In the genomic region with DNA sequence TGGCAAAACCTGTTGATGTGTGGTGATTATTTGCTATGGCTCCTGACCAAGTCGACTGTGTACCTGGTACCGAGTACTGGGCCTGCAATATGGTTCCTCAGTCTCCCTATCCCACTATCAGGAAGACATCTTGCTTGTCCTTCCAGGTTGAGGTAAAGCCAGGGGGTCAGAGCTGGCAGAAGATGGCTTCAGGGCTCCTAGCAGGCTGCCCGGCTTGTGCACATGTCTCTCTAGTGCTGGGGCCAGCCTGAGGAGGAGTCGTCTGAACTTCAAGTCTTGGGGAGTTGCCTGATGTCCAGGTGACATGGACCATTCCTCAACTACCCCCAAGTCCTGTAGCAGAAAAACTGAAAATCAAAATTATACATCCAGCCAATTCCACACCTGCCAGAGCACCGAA, we compare ENCODE assay signal across 28 mouse cellular contexts. TPM values are rescaled to one million over a fixed set of nuclear protein-coding genes. Genes with fewer than 3 reads are reported as not detected.
"Had no signal": no experiment of that assay in that cellular context is flagged by ENCODE, and none has a peak within 500 bp of the region (broad histone marks: within the 10 kb centered on the region; RNA-seq: fewer than 3 reads in every experiment).

No protein-coding gene starts in this region.

- H3K4me3 ChIP-seq: embryonic facial prominence, embryonic 10.5 days; embryonic facial prominence, embryonic 12.5 days; embryonic facial prominence, embryonic 13.5 days; embryonic facial prominence, embryonic 15.5 days; erythroblast, embryonic 14.5 days; forebrain, embryonic 10.5 days; forebrain, embryonic 12.5 days; forebrain, embryonic 13.5 days; forebrain, embryonic 15.5 days; gastrocnemius, adult 2 months; heart, adult 2 months had no signal

- H3K27ac ChIP-seq: embryonic facial prominence, embryonic 10.5 days; embryonic facial prominence, embryonic 12.5 days; embryonic facial prominence, embryonic 13.5 days; embryonic facial prominence, embryonic 15.5 days; forebrain, embryonic 10.5 days; forebrain, embryonic 12.5 days; forebrain, embryonic 13.5 days; forebrain, embryonic 15.5 days; gastrocnemius, adult 2 months; heart, adult 2 months had no signal

- H3K36me3 ChIP-seq: embryonic facial prominence, embryonic 15.5 days; forebrain, embryonic 10.5 days; forebrain, embryonic 12.5 days; forebrain, embryonic 15.5 days had no signal

- H3K9me3 ChIP-seq: embryonic facial prominence, embryonic 10.5 days; embryonic facial prominence, embryonic 12.5 days; embryonic facial prominence, embryonic 13.5 days; embryonic facial prominence, embryonic 15.5 days; forebrain, embryonic 10.5 days; forebrain, embryonic 12.5 days; forebrain, embryonic 13.5 days; forebrain, embryonic 15.5 days had no signal

- H3K4me2 ChIP-seq: embryonic facial prominence, embryonic 12.5 days; embryonic facial prominence, embryonic 13.5 days; embryonic facial prominence, embryonic 15.5 days; forebrain, embryonic 12.5 days; forebrain, embryonic 13.5 days; forebrain, embryonic 15.5 days had no signal

- H3K27me3 ChIP-seq: embryonic facial prominence, embryonic 12.5 days; embryonic facial prominence, embryonic 13.5 days; embryonic facial prominence, embryonic 15.5 days; forebrain, embryonic 12.5 days; forebrain, embryonic 13.5 days; forebrain, embryonic 15.5 days had no signal

- ATAC-seq: forebrain, embryonic 13.5 days; forebrain, embryonic 14.5 days; forebrain, embryonic 15.5 days; forebrain, embryonic 16.5 days; forebrain, postnatal 0 days had no signal

- H3K9ac ChIP-seq: embryonic facial prominence, embryonic 12.5 days; embryonic facial prominence, embryonic 13.5 days; embryonic facial prominence, embryonic 15.5 days; forebrain, embryonic 12.5 days; forebrain, embryonic 13.5 days; forebrain, embryonic 15.5 days; forebrain, postnatal 0 days had no signal

- H3K4me1 ChIP-seq: embryonic facial prominence, embryonic 10.5 days; embryonic facial prominence, embryonic 12.5 days; embryonic facial prominence, embryonic 13.5 days; embryonic facial prominence, embryonic 15.5 days; forebrain, embryonic 10.5 days; forebrain, embryonic 12.5 days; forebrain, embryonic 13.5 days; forebrain, embryonic 15.5 days had no signal

- DNase-seq: cerebellum, adult 18-20 months; cerebellum, adult 2 months; cerebellum, adult 8-10 months; cerebellum, adult 9-10 months; cerebellum, adult 9-11 months; cerebellum, postnatal 25 days; cerebellum, postnatal 36 days; embryo, embryonic 11 days; forebrain, postnatal 0 days; gastrocnemius, adult 2 months; gastrocnemius, postnatal 10 days; gastrocnemius, postnatal 14 days; gastrocnemius, postnatal 25 days; gastrocnemius, postnatal 36 days had no signal

RNA-seq across cellular contexts. Expression of a gene that starts 33.9 kb away (rescaled TPM):
- total RNA-seq: common myeloid progenitor, adult 5-6 weeks; granulocyte monocyte progenitor cell, adult 5-6 weeks had no signal
- polyA plus RNA-seq: erythroblast, embryonic 14.5 days had no signal
